Mouse (Mus musculus): Measurements from ENCODE around the gene Tmem174. TPM values are rescaled to one million over a fixed set of nuclear protein-coding genes. Genes with fewer than 3 reads are reported as not detected.

Tmem174 gene
- total RNA-seq (2021): not detected
- long read RNA-seq, experiment 1: 0 reads
- long read RNA-seq, experiment 2: 0 reads

DNA sequence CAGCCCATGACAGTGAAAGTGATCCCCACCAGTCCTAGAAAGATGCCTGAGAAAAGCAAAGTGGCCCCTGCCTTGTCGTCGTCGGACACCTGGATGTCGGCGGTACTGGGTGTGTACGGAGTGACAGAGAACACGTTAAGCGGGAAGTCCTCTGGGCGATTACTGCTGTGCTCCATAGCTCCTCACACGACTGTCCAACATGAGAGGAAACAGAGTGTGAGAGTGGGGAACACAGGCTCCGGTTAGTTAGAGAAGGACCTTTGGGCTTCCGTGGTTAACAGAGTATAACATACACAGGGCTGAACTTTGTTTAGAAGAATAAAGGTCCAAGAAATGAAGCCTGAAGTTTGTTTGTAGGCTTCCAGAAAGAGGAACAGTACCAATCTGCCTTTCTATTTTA is at the start of gene Tmem174:
Gene Tmem174 (minus strand): TSS at position 266 of the 400 bp plus-strand sequence.
- DNase-seq (ENCODE audit: low spot score): no peak

DNA sequence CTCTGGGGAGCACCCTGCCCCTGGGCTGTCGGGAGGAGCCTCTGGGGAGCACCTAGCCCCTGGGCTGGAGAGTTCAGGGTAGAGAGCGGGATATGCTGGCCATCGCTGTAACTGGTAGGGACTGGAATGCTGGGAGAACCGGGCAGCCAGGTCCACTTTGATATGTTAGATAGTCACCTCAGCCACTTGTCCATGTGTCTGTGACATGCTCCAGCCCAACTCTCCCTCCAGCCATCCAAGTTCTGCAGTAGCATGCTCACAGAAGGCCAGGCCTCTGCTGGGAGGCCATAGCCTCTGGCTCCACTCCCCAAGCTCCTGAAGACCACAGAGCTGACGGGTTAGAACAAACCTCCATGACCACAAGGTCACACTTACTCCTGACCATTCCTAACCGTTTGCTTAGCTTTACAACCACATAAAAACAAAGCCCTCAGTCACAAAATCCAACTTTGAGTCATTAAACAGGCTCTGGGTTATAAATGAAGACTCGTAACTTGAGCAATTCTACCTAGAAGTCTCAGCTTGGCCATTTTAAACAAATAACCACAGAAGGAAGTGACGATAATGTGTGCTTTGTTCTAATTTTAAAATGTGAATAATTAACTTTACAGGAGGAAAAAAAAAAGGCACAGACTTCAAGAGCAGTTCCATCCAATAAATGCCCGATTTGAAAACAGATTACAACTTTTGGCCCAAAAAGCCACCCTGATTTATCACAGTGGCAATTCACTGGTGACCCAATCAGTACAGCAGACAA is 47.1 kb upstream of the Tmem174 start:
- no peak for DNase-seq (ENCODE audit: low spot score)

DNA sequence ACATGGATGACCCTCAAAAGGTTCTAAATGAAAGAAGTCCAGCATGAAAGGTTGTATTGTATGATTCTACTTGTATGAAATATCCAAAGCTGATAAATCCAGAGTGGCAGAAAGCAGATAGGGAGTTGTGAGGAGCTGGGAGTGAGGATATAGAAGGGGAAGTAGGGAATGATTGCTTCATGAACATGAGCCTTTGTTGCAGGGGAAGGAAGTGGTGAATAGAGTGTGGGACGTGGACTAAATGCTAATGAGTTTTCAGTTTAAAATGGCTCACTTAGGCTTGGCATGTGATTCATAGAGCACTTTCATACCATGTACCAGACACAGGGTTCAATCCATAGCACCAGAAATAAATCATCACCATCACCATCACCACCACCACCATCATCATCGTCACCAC is 46.2 kb upstream of the Tmem174 start:
- no peak for DNase-seq (ENCODE audit: low spot score)

DNA sequence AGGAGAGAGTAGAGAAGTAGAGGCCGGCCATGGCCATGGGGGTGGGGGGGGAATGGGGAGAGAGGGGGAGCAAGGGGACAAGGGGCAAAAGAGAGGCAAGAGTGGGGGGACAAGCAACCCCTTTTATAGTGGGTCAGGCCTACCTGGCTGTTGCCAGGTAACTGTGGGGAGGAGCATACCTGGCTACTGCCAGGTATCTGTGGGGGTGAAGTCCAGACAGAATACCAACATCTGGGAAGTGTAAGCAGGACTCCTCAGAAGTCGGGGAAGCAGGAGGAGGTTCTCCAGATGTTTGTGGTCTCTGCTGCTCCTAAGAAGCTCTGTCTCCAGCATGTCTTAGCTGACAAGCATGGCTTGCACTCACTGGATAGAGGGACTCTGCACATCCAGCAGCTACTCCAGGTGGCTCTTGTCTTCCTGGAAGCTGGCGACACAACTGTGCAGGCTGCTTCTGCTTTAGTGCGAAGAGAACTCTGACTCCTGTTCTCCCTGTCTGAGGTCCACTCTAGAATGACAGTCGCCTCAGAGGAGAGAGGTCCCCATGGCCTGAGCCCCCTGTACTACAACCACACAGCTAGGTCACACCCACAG is 43.4 kb upstream of the Tmem174 start:
- no peak for DNase-seq (ENCODE audit: low spot score)

DNA sequence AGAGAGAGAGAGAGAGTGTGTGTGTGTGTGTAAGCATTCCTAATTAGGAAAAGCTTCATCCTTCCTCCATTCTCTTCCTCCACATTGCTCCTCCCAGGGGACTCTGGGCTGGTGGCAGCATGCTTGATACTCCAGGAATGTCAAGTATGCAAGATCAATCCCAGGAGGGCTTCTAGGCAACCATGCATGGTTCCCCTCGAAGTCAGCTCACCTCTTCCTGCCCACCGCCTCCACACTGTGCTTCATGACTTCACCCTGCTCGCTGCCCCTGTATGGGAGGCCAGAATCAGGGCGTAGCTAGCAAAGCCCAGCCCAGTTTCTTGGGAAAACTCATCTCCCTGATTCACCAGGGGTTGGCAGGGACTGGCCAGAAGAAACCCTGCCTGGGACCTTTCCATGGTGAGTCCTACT is 42.4 kb upstream of the Tmem174 start:
- no peak for DNase-seq (ENCODE audit: low spot score)

DNA sequence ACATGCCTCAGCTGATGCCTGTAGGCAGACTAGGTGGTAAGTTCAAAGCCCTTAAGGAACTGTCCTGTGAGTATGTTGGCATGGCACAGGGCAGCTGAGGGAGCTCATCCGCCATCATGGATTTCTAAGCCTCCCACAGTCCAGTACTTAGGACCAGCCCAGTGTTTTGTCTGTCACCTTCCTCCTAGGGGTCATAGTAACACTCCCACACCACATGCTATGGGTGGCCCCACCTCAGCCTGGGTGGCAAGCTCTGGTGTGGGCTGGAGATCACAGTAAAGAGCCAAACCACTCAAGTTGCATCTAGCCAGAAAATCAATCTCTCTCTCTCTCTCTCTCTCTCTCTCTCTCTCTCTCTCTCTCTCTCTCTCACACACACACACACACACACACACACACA is 42.0 kb upstream of the Tmem174 start:
- DNase-seq (ENCODE audit: low spot score): no peak

DNA sequence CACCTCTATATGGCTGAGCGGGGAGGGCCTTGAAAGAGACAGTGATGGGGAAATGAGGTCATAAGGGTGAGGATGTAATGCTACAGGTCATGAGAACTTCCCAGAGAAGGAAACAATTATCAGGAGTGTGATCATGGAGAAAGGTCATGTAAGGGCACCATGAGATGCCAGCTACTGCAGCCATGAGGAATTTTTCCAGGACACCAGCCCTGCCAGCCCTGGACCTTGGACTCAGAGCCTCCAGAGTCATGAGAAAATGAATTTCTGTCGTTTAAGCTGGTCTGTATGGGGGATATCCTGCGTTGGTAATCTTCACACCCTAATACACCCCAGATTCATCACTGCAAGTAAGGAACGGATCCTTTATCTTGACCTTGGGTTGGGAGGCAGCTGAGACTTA is 36.7 kb upstream of the Tmem174 start:
- no peak for DNase-seq (ENCODE audit: low spot score)

DNA sequence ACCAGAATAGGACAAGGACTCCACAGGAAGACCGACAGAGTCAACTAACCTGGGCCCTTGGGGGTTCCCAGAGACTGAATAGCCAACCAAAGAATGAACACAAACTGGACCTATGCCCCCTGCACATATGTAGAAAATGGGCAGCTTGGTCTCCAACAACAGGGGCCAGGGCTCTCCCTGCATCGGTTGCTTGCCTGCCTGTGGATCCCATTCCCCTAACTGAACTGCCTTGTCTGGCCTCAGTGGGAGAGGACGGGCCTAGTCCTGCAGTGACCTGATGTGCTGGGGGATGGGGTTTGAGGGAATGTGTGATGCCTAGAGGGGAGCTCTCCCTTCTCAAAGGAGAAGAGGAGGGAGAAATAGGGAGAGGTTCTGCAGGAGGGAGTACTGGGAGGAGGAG is 32.1 kb upstream of the Tmem174 start:
- DNase-seq (ENCODE audit: low spot score): no peak

DNA sequence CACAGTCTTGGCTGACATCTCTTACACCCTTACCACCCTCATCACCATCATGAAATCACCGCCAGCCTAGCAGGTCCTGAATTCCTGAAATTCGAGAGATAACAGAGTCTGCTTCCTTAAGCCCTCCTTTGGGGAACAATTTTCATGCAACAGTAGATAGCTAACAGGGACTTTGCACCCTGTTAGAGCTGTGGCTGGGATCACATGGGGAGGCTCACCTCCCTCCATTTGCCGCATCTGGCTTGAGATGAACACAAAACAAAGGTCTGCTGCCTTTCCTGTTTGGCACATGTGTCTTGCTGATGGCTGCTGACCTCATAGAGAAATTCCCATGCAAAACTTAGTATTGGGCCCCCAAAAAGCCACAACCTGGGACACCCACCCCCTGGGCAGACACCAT is 30.1 kb upstream of the Tmem174 start:
- DNase-seq (ENCODE audit: low spot score): no peak

DNA sequence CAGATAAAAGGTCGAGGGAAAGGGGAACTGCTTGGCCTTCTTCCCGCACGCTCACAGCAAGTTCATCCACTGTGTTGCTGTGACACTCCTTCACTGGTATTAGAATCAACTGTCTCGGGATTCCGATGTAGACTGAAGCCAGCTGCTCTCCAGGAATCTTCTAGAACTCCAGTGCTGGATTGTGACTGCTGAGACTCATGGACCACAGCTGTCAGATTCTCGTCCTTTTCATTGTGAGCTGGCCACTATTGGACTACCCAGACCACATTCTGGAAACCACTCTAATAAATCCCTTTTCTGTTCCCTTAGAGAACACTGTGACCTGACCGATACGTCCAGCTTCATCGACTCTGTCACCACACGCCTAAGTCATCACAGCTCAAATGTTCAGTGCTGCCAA is 28.0 kb upstream of the Tmem174 start:
- DNase-seq (ENCODE audit: low spot score): no peak

DNA sequence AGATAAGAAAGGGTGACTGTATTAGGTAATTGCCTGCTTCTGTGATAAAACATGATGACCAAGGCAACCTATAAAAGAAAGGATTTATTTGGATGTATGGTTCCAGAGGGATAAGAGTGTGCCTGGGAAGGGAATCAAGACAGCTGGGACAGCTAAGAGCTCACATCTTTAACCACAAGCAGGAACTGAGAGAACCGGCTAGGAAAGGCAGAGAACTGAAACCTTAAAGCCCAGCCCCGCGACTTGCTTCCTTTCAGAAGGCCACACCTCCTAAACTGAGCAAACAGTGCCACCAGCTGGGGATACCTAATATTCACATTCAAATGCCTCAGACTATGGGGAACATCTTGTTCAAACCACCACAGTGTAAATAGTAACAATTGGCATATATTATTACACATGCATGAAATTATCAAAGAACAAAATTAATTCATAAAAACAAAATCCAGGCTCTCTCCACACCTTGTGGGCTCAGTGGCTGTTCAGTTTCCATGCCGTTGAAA is 25.0 kb upstream of the Tmem174 start:
- DNase-seq (ENCODE audit: low spot score): no peak

DNA sequence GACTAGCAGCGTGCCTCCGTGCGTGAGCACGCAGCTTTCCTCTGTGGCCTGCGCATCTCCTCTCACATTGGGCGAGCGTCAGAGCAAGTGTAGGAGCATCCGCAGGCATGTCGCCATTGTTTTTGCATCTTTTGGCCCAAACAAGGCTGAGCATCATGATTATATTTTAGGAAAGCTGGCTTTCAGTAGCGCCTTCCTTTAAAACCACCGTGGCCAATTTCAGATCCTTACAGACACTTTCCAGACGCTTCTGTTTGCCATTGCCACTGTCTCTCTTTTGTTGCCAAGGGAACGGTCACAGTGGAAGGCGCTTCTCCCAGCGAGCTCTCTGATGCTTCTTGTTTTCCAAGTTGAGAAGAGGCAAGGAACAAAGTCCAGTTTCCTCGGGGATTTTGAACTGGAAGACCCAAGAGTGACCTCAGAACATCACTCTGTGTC is 18.8 kb upstream of the Tmem174 start:
- peak; percentile 7 for DNase-seq (ENCODE audit: low spot score)

DNA sequence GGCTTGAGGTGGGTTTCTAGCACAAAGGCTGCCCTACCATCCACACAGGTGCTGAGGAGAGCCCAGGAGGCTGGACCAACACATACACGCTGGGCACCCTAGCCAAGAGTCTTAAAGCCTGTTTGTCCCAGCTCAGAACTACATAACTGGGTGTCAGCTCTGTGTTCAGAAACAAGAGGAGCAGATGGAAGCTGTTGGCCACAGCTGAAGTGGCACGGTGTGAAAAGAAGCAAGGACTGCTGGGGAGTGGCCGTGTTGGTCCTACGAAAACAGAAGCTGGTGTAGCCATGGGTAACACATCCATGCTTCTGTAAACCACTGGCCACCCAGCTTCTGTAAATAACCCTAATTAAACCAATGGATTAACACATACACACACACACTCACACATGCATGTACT is 18.1 kb upstream of the Tmem174 start:
- DNase-seq (ENCODE audit: low spot score): no peak

DNA sequence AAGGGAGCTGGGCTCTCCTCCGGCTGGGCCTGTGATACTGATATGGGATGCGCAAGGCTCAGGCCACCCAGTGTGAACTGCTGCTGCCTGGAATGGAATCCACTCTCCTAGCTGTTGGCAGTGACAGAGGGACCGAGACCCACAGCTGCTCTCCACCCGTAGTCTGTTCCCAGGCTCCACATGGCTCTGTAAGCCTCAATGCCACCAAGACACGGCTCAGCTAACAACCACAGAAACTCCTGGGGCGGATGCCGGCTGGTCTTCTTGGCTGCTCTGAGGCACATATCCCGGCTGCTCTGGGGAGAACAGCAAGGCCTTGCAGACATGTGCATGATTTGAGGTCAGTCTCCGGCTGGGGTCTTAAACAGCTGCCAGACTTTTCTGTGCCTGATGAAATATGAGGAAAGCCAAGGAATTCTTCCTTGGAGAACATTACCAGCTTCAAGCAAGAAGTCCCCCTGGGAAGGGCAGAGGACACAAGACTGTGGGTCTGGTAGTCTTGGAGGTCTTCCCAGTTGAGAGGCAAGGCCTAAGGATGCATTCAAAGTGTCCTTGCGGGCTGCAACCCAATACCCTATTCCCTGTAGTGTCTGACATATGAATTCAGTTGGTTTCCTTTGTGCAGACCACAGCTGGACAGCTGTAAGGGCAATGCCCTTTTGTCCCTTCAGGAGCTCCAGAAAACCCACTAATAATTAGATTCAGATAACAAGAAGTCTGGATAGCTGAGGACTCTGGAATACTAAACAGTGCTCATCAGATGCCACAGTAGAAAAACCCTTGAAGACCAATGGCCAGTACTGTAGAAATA is 17.1 kb upstream of the Tmem174 start:
- peak; percentile 22 for DNase-seq (ENCODE audit: low spot score)

DNA sequence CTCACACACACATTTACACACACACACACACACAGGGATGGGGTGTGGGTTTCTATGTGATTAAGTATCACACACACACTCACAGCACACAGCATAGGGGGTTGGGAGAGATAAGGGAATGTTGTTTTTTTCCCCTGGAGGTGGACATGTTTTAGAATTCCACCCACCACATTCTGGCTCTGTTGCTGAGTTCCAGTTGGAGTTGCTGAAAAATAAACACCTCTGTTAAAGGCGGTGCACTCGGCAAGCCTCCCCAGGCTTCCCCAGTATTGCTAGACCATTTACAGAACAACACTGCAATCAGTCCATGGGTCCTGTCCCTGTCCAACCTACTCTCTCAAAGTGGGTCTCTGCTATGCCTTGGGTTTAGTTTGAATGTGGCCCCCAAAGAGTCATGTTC is 15.0 kb upstream of the Tmem174 start:
- DNase-seq (ENCODE audit: low spot score): no peak

DNA sequence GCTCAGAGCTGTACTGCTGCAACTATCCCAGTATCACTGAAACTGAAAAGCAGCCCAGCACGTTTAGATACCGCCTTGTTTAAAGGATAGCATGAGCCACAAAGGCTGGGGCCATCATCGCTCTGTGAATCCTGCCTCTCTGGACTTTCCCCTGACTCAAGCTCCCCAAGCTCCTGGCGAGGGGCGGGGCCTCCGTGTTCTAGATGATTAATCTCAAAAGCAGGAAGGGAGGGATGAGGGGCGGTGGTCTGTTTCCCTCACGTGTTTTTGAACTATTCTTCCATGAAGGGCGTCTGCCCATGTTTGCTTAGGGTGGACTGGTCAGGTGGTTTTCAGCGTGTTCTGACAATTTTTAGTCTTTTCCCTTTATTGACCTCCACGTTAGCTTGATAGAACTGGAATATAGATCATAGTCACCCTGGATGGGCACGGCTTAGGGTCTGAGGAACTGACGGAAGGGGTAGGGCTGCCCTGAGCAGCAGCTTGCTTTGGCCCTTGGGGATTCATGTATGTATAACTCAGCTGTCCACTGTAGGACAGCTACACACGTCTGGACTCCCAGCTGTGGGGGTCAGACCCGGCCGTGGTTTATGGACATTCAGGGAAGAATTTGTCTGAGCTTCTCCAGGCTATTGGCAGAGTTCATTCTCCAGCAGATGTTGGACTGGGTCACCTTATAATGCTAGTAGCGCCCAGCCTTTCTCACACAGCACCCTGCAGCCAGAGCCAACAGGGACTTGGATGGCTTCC is 14.2 kb upstream of the Tmem174 start:
- no peak for DNase-seq (ENCODE audit: low spot score)

DNA sequence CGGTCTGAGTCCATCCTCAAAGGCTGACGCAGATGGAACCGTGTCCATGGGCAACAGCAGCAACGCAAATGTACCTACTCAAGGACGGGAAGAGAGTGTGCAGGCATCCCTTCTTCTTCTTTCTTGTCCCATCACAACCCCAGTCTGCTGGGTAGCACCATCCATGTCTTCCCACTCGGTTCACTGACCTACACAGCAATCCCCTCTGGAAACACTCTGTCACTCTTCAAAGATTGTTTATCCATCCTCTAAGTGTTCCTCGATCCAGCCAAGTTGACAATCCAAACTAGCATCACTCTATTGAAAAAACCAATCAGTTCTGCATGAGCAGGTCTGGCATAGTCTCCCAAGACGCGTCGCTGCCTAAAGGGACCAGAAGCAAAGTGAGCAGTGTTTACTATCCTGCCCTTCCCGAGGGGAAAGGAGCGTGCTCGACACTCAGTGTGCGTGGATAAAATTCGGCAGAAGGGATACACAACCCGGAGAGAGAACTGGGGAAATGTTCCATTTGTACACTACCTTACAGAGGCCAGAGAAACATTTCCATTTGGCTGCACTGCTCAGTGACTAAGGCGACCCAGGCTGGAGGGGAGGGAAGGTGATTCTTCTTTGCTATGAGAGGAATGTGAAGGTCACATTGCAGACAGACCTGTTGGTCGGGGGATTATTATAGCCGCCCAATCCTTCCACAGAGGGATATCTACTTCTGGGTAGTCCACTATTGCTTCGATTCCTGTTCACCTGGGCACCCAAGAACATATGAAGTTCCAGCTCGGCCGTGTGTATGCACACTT is 10.8 kb upstream of the Tmem174 start:
- no peak for DNase-seq (ENCODE audit: low spot score)

DNA sequence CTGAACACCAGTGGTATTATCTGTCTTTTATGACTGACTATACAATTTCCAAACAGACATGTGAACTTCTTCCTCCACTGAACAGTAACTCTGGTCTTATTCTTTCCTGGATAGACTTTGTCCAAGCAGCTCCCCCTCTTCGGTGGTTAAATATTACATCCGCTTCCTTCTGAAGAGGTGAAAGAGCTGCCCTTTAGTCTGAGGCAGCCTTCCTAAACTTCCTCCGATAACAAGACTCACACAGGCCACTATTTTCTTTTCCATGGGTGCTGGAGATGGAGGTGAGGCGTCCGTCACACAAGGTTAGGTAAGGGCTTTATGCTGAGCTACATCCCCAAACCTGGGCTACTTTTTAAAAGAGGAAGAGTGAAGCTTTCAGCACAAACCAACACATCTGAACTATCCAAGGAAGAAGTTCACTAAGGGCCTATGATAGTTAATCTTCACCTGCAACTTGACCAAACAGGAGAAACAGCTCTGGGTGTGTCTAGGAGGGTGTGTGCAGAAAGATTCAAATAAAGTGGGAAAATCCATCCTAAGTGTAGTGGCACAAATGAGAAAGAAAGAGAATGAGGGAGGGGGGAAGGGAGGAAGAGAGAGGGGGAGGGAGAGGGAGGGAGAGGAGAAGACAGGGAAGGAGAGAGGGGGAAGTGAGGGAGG is 1.4 kb upstream of the Tmem174 start:
- no peak for DNase-seq (ENCODE audit: low spot score)

DNA sequence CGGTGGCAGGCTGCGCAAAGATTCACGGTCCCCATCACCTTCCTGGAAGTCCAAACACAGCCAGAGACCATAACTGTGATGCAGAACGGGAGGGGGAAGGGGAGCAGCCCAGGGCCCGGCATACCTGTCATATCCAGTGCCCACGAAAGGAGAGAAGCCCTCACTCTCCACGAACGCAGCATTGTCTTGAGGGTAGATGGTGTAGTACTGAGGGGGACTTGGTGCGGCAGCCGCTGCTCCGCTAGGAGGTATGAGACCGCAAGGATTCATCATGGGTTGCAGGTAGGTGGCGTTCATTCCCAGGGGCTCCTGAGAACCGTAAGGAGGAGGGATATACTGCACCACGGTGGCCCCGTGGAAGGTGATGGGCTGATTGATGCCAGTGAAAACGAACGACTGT is 639 bp downstream of the Tmem174 start:
- DNase-seq (ENCODE audit: low spot score): no peak

Measured in gastrocnemius, adult 18-20 months (tissue).